Mouse (Mus musculus) hindbrain, embryonic 16.5 days (tissue): Measurements from ENCODE around the gene Slc17a9. TPM values are rescaled to one million over a fixed set of nuclear protein-coding genes. Genes with fewer than 3 reads are reported as not detected.
A peak's percentile ranks its signal among the peaks of the same experiment; 100 is the strongest.

Experiments used
- ATAC-seq: fragments of 200-750 bp; cut with Nextera tagmentation; 2 replicates; pipeline ENCODE4 v1.8.0; 2017; ENCODE audit warnings: moderate TSS enrichment, moderate library complexity
- H3K27ac ChIP-seq: fragments of 300-500 bp; sonication (generic); 2 replicates; pipeline ENCODE4 v1.5.1; 2014; ENCODE audit warnings: low read depth, mild to moderate bottlenecking, control low read depth, low read length, moderate library complexity
- H3K27me3 ChIP-seq: fragments of 300-500 bp; sonication (generic); replicated peaks from 2 replicates; pipeline ENCODE4 v1.6.1; 2014; ENCODE audit warnings: low read length; ENCODE audit not compliant: control insufficient read depth, insufficient read depth
- H3K36me3 ChIP-seq: fragments of 300-500 bp; sonication (generic); 2 replicates; pipeline ENCODE4 v1.6.1; 2014; ENCODE audit warnings: mild to moderate bottlenecking, low read length, moderate library complexity, mixed read lengths; ENCODE audit not compliant: control insufficient read depth, insufficient read depth
- H3K4me1 ChIP-seq: fragments of 300-500 bp; sonication (generic); 2 replicates; pipeline ENCODE4 v1.6.1; 2014; ENCODE audit warnings: low read depth, low read length; ENCODE audit not compliant: control insufficient read depth, insufficient read depth
- H3K4me2 ChIP-seq: fragments of 300-500 bp; sonication (generic); 2 replicates; pipeline ENCODE4 v1.6.1; 2014; ENCODE audit warnings: mild to moderate bottlenecking, low read length, control low read depth, moderate library complexity
- H3K4me3 ChIP-seq: fragments of 300-500 bp; sonication (generic); 2 replicates; pipeline ENCODE4 v1.5.1; 2014; ENCODE audit warnings: mild to moderate bottlenecking, low read length, control low read depth, moderate library complexity
- H3K9ac ChIP-seq: fragments of 300-500 bp; sonication (generic); 2 replicates; pipeline ENCODE4 v1.6.1; 2014; ENCODE audit warnings: low read depth, mild to moderate bottlenecking, control low read depth, low read length, moderate library complexity
- H3K9me3 ChIP-seq: fragments of 300-500 bp; sonication (generic); 2 replicates; pipeline ENCODE4 v1.6.1; 2014; ENCODE audit warnings: mild to moderate bottlenecking, low read length, moderate library complexity; ENCODE audit not compliant: control insufficient read depth
- WGBS: fragments of 180-500 bp; shearing (Covaris S2); extraction: QIAGEN DNeasy Blood & Tissue Kit; methylation state at CpG from one replicate; pipeline ENCODE4 v1.1.7; 2014; 5-methylcytosine and 5-hydroxymethylcytosine counted together
- polyA plus RNA-seq: library from polyadenylated mRNA; unstranded; fragments of >200 nt; fragmentation: Nextera tagmentation; extraction: Ambion mirVana; gene quantifications from 2 replicates; pipeline ENCODE4 v1.2.1, GENCODE M21; 2015

Gene Slc17a9
- polyA plus RNA-seq, 1 experiment from 2014 or later, result 0.19 TPM

GRCm38 (mm10) chr2:180741421-180741820 is 16.4 kb downstream of the Slc17a9 start:
- Histone ChIP-seq H3K27ac (no peak overlapping the region), H3K9ac (no peak overlapping the region), H3K4me3 (no peak overlapping the region), H3K36me3 (no peaks in the 10 kb centered on the region), H3K4me2 (no peak overlapping the region), H3K27me3 (no peaks in the 10 kb centered on the region), H3K9me3 (no peaks in the 10 kb centered on the region), H3K4me1 (no peaks in the 10 kb centered on the region)
- ATAC-seq, result no peak
- 74% methylated on average over 7 of the region's 7 CpGs for WGBS

- H3K4me1 ChIP-seq, result no peaks in the 10 kb centered on the region
- no peak overlapping the region for H3K27ac ChIP-seq
- no peak overlapping the region for H3K9ac ChIP-seq
- H3K4me3 ChIP-seq, result no peak overlapping the region
- no peaks in the 10 kb centered on the region for H3K36me3 ChIP-seq
- ATAC-seq, result no peak
- no peaks in the 10 kb centered on the region for H3K9me3 ChIP-seq
- H3K4me2 ChIP-seq, result no peak overlapping the region
- 82% methylated on average over 6 of the region's 6 CpGs for WGBS
- no peaks in the 10 kb centered on the region for H3K27me3 ChIP-seq
These were observed 17.8 kb downstream of the Slc17a9 start for GRCm38 (mm10) chr2:180742820-180743219.

GRCm38 (mm10) chr2:180743321-180743720 is 18.3 kb downstream of the Slc17a9 start:
- no peaks in the 10 kb centered on the region for H3K4me1 ChIP-seq
- no peak overlapping the region for H3K4me2 ChIP-seq
- no peaks in the 10 kb centered on the region for H3K36me3 ChIP-seq
- no peaks in the 10 kb centered on the region; the same call in 1 of the 2 replicates for H3K27me3 ChIP-seq
- no peak for ATAC-seq
- H3K9ac ChIP-seq, result no peak overlapping the region
- H3K4me3 ChIP-seq, result no peak overlapping the region
- H3K9me3 ChIP-seq, result no peaks in the 10 kb centered on the region
- 93% methylated on average over 2 of the region's 2 CpGs for WGBS
- no peak overlapping the region for H3K27ac ChIP-seq

GRCm38 (mm10) chr2:180745248-180745927 is 20.3 kb downstream of the Slc17a9 start:
- peak; percentile 84 for ATAC-seq
- Histone ChIP-seq H3K4me2 (no peak overlapping the region), H3K4me3 (no peak overlapping the region), H3K27ac (no peak overlapping the region), H3K9ac (no peak overlapping the region; the same call in 1 of the 2 replicates), H3K9me3 (no peaks in the 10 kb centered on the region), H3K36me3 (no peaks in the 10 kb centered on the region), H3K4me1 (no peaks in the 10 kb centered on the region), H3K27me3 (no peaks in the 10 kb centered on the region; the same call in 1 of the 2 replicates)
- 34% methylated on average over 17 of the region's 17 CpGs for WGBS

- H3K9ac ChIP-seq, result no peak overlapping the region
- H3K4me3 ChIP-seq, result no peak overlapping the region
- no peaks in the 10 kb centered on the region for H3K4me1 ChIP-seq
- H3K27me3 ChIP-seq, result no peaks in the 10 kb centered on the region; the same call in 1 of the 2 replicates
- H3K36me3 ChIP-seq, result no peaks in the 10 kb centered on the region
- no peak for ATAC-seq
- 15% methylated on average over 5 of the region's 5 CpGs for whole genome bisulfite sequencing
- no peak overlapping the region for H3K4me2 ChIP-seq
- H3K27ac ChIP-seq, result no peak overlapping the region
- no peaks in the 10 kb centered on the region for H3K9me3 ChIP-seq
These were observed 21.6 kb downstream of the Slc17a9 start for GRCm38 (mm10) chr2:180746569-180747192.

- no peaks in the 10 kb centered on the region for H3K4me1 ChIP-seq
- no peaks in the 10 kb centered on the region for H3K9me3 ChIP-seq
- no peak overlapping the region for H3K4me2 ChIP-seq
- H3K27me3 ChIP-seq, result no peaks in the 10 kb centered on the region; the same call in 1 of the 2 replicates
- no peak overlapping the region for H3K9ac ChIP-seq
- ATAC-seq, result no peak
- no peak overlapping the region for H3K27ac ChIP-seq
- no peaks in the 10 kb centered on the region for H3K36me3 ChIP-seq
- no peak overlapping the region for H3K4me3 ChIP-seq
- 57% methylated on average over 5 of the region's 5 CpGs for WGBS
These were observed 23.8 kb downstream of the Slc17a9 start for GRCm38 (mm10) chr2:180748904-180749303.

- Histone ChIP-seq H3K27ac (no peak overlapping the region), H3K9me3 (no peaks in the 10 kb centered on the region), H3K9ac (no peak overlapping the region), H3K4me3 (no peak overlapping the region), H3K27me3 (no peaks in the 10 kb centered on the region; the same call in 1 of the 2 replicates), H3K4me2 (no peak overlapping the region), H3K36me3 (no peaks in the 10 kb centered on the region), H3K4me1 (peaks cover 6% of the 10 kb centered on the region; the same call in 1 of the 2 replicates)
- no peak for ATAC-seq
- WGBS, result 47% methylated on average over 5 of the region's 5 CpGs
These were observed 30.1 kb downstream of the Slc17a9 start for GRCm38 (mm10) chr2:180754976-180755688.

GRCm38 (mm10) chr2:180755896-180756295 is 30.8 kb downstream of the Slc17a9 start:
- Histone ChIP-seq H3K27ac (no peak overlapping the region), H3K4me3 (no peak overlapping the region), H3K27me3 (no peaks in the 10 kb centered on the region; the same call in 1 of the 2 replicates), H3K4me2 (no peak overlapping the region), H3K36me3 (no peaks in the 10 kb centered on the region), H3K4me1 (peaks cover 6% of the 10 kb centered on the region; the same call in 1 of the 2 replicates), H3K9ac (no peak overlapping the region), H3K9me3 (no peaks in the 10 kb centered on the region)
- ATAC-seq, result no peak
- 7% methylated on average over 8 of the region's 8 CpGs for WGBS

- Histone ChIP-seq H3K9me3 (no peaks in the 10 kb centered on the region), H3K36me3 (no peaks in the 10 kb centered on the region), H3K4me2 (no peak overlapping the region), H3K4me3 (no peak overlapping the region), H3K27ac (no peak overlapping the region), H3K4me1 (peaks cover 6% of the 10 kb centered on the region; the same call in 1 of the 2 replicates), H3K9ac (no peak overlapping the region), H3K27me3 (no peaks in the 10 kb centered on the region; the same call in 1 of the 2 replicates)
- 10% methylated on average over 2 of the region's 2 CpGs for whole genome bisulfite sequencing
- no peak for ATAC-seq
These were observed 31.7 kb downstream of the Slc17a9 start for GRCm38 (mm10) chr2:180756786-180757185.
